In the genomic region with DNA sequence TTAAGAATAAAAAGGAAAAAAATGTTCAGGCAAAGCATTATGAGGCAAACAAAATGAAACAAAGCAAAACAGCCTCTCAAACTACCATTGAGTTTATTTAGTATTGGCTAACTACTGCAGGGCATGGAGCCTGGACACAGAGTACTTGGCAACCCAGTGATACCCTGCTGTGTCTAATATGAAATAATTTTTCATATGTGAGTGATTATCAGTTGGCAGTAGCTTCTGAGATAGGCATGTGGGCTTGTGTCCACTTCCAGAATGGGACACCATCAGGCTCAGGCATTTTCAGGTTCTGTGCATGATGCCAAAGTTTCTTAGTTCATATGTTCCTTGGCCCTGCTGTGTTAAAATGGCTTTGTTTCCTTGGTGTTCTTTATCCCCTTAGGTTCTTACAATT, we compare ENCODE assay signal across 16 mouse cellular contexts.
DNase-seq lines count a peak whose midpoint lies in the region; ATAC-seq and TF ChIP-seq lines count a peak whose summit lies in the region.
"Had no signal": no experiment of that assay in that cellular context is flagged by ENCODE, and none has a peak within 500 bp of the region (broad histone marks: within the 10 kb centered on the region; RNA-seq: fewer than 3 reads in every experiment).

No protein-coding gene starts in this region.

- TF ChIP-seq CTCF in intestine, postnatal 0 days (IDR thresholded peaks at IDR 0.05; ENCODE audit: low read depth), result no peak

- H3K4me3 ChIP-seq in hindbrain, embryonic 16.5 days (ENCODE audit: low read length), result no peak overlapping the region
- H3K4me3 ChIP-seq in hindbrain, embryonic 12.5 days, result no peak overlapping the region
- H3K4me3 ChIP-seq in intestine, postnatal 0 days (ENCODE audit: low read depth, low read length), result no peak overlapping the region
- H3K4me3 ChIP-seq: embryonic facial prominence, embryonic 12.5 days; forebrain, embryonic 15.5 days; heart, embryonic 13.5 days had no signal

- H3K9me3 ChIP-seq in hindbrain, embryonic 16.5 days (ENCODE audit: control insufficient read depth, low read length), result no peaks in the 10 kb centered on the region
- H3K9me3 ChIP-seq in hindbrain, embryonic 12.5 days (replicated peaks), result no peaks in the 10 kb centered on the region
- no peaks in the 10 kb centered on the region for H3K9me3 ChIP-seq in intestine, postnatal 0 days (ENCODE audit: control insufficient read depth)
- H3K9me3 ChIP-seq: embryonic facial prominence, embryonic 12.5 days; forebrain, embryonic 15.5 days; heart, embryonic 13.5 days had no signal

- no peak overlapping the region for H3K27ac ChIP-seq in hindbrain, embryonic 16.5 days (ENCODE audit: low read depth, low read length)
- no peak overlapping the region for H3K27ac ChIP-seq in hindbrain, embryonic 12.5 days
- no peak overlapping the region for H3K27ac ChIP-seq in intestine, postnatal 0 days (ENCODE audit: low read depth, low read length)
- H3K27ac ChIP-seq: embryonic facial prominence, embryonic 12.5 days; forebrain, embryonic 15.5 days; heart, embryonic 13.5 days had no signal

- H3K27me3 ChIP-seq in hindbrain, embryonic 16.5 days (replicated peaks; ENCODE audit: control insufficient read depth, insufficient read depth, low read length), result no peaks in the 10 kb centered on the region
- H3K27me3 ChIP-seq in hindbrain, embryonic 12.5 days, result no peaks in the 10 kb centered on the region
- H3K27me3 ChIP-seq in intestine, postnatal 0 days (replicated peaks; ENCODE audit: control insufficient read depth, insufficient read depth, low read length), result no peaks in the 10 kb centered on the region
- H3K27me3 ChIP-seq: embryonic facial prominence, embryonic 12.5 days; forebrain, embryonic 15.5 days; heart, embryonic 13.5 days had no signal

- H3K4me2 ChIP-seq in hindbrain, embryonic 16.5 days (ENCODE audit: low read length), result no peak overlapping the region
- H3K4me2 ChIP-seq in hindbrain, embryonic 12.5 days (replicated peaks), result no peak overlapping the region
- no peak overlapping the region for H3K4me2 ChIP-seq in intestine, postnatal 0 days (replicated peaks; ENCODE audit: low read depth)
- H3K4me2 ChIP-seq: embryonic facial prominence, embryonic 12.5 days; forebrain, embryonic 15.5 days; heart, embryonic 13.5 days had no signal

- ATAC-seq in hindbrain, embryonic 16.5 days, result peak; percentile 45; the same call in 1 of the 2 replicates
- ATAC-seq in hindbrain, embryonic 12.5 days (ENCODE audit: low FRiP score), result no peak
- ATAC-seq in intestine, postnatal 0 days, result no peak
- ATAC-seq: forebrain, embryonic 15.5 days; intestine, embryonic 16.5 days had no signal

- H3K9ac ChIP-seq in hindbrain, embryonic 16.5 days (ENCODE audit: low read depth, low read length), result no peak overlapping the region
- no peak overlapping the region for H3K9ac ChIP-seq in hindbrain, embryonic 12.5 days
- H3K9ac ChIP-seq in intestine, postnatal 0 days (ENCODE audit: low read depth, low read length), result no peak overlapping the region
- H3K9ac ChIP-seq: embryonic facial prominence, embryonic 12.5 days; forebrain, embryonic 15.5 days; heart, embryonic 13.5 days had no signal

- no peaks in the 10 kb centered on the region for H3K36me3 ChIP-seq in hindbrain, embryonic 16.5 days (ENCODE audit: control insufficient read depth, insufficient read depth, low read length)
- no peaks in the 10 kb centered on the region for H3K36me3 ChIP-seq in hindbrain, embryonic 12.5 days
- H3K36me3 ChIP-seq in intestine, postnatal 0 days (ENCODE audit: control insufficient read depth, insufficient read depth), result no peaks in the 10 kb centered on the region
- H3K36me3 ChIP-seq: embryonic facial prominence, embryonic 12.5 days; forebrain, embryonic 15.5 days; heart, embryonic 13.5 days had no signal

- peak; percentile 0 for DNase-seq in Muller cell, postnatal 12 days (ENCODE audit: inconsistent ontology term)
- DNase-seq in cerebellum, adult 18-20 months, result peak; percentile 6 to 10
- DNase-seq in cerebellum, postnatal 10 days, result peak; percentile 78 to 79
- no peak for DNase-seq in ovary, postnatal 36 days (ENCODE audit: low spot score)
- DNase-seq: adrenal gland, adult 8-10 months; adrenal gland, postnatal 36 days; gastrocnemius, postnatal 36 days; heart, adult 11 months; heart, postnatal 36 days had no signal

- no peaks in the 10 kb centered on the region for H3K4me1 ChIP-seq in hindbrain, embryonic 16.5 days (ENCODE audit: control insufficient read depth, insufficient read depth, low read depth, low read length)
- H3K4me1 ChIP-seq in hindbrain, embryonic 12.5 days, result no peaks in the 10 kb centered on the region
- H3K4me1 ChIP-seq in intestine, postnatal 0 days (replicated peaks; ENCODE audit: control insufficient read depth, insufficient read depth, low read length), result no peaks in the 10 kb centered on the region
- H3K4me1 ChIP-seq: embryonic facial prominence, embryonic 12.5 days; forebrain, embryonic 15.5 days; heart, embryonic 13.5 days had no signal
